Mouse (Mus musculus): Measurements from ENCODE around the gene Gm12355. TPM values are rescaled to one million over a fixed set of nuclear protein-coding genes. Genes with fewer than 3 reads are reported as not detected.
"Not testable (repeated sequence)": the region's sequence is repeated elsewhere in the genome, so short reads cannot be mapped to it uniquely, and the experiment has no call there.

Gm12355 gene
- polyA plus RNA-seq (2012; rRNA removed) = not detected in 2 replicates

DNA sequence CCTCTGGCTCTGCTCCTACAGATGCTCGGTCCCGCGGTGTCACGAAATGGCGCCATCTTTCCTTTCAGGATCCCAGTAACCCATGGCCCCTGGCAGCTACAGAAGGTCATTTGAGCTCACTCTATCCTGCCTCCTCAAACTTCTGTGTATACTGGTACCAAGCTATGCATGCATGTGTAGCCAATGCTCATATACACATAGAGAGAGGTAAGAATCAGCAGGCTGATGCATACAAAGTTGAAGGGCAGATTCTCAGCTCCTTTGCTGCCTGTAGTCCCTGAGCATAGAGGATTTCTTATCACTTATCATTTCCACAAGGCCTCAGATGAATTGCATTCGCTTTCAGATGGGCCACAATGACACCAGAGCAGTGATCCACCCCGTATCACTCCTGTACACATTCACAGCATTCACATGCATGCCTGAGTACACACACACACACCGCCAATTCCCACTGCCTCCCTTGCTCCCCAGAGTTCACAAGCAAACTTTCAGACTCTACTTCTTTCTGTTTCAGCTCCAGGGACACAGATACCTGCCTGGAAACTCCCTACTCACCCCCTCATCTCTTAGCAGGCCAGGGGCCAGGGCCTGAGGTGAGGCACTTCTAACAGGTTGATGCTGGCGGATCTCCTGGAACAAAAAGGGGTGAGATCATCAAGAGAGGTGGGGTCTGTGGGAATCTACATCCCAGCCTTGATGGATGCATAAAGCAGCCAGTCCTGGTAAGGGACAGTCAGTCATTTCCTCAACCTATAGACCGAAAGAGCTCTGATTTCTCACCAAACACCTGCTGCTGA, at the start of gene Gm12355, which contains the start of gene Gsdma3:
Gene Gm12355 (minus strand): TSS at position 51 of the 800 bp plus-strand sequence.
Gene Gsdma3 (plus strand): TSS at position 750 of the 800 bp plus-strand sequence.
- Histone ChIP-seq H3K4me3 (replicated peaks; ENCODE audit: extremely low read depth, low read depth, low read length) (no peak within 1 kb of the TSS), H3K4me1 (ENCODE audit: control insufficient read depth, insufficient read depth, low read length) (no peaks in the 10 kb centered on the region)
- DNase-seq = no peak
- TF ChIP-seq POLR2A (IDR thresholded peaks at IDR 0.05; ENCODE audit: borderline replicate concordance, extremely low read depth, low read depth, low read length) = no peak
- TF ChIP-seq CTCF (IDR thresholded peaks at IDR 0.05; ENCODE audit: insufficient read depth, low read length) = no peak
- WGBS = 90% methylated on average over 10 of the region's 10 CpGs

DNA sequence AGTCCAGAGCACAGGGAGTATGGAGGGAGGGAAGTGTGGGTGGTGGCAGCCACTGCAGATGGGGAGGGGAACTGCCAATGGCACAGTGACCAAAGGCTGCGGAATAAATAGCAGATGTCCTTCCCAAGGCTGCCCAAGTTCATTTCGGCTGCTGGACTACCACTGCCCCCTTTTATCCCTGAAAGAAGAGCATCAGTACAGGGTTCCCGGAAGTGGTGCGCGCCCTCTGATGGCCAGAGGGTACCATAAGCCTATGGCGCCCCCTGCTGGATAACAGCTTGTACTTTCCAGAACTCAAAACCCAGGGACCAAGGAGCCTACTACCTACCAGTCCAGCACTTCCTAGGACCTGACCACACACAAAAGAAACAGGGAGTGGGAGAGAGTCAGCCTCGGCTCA, 47.7 kb upstream of the Gm12355 start:
- not testable (repeated sequence) for H3K4me1 ChIP-seq (ENCODE audit: control insufficient read depth, insufficient read depth, low read length); H3K4me3 ChIP-seq (replicated peaks; ENCODE audit: extremely low read depth, low read depth, low read length)
- WGBS = 5% methylated on average over 7 of the region's 7 CpGs
- TF ChIP-seq CTCF (IDR thresholded peaks at IDR 0.05; ENCODE audit: insufficient read depth, low read length) = peak; percentile 29; the same call in 1 of the 2 replicates
- DNase-seq = peak; percentile 36

DNA sequence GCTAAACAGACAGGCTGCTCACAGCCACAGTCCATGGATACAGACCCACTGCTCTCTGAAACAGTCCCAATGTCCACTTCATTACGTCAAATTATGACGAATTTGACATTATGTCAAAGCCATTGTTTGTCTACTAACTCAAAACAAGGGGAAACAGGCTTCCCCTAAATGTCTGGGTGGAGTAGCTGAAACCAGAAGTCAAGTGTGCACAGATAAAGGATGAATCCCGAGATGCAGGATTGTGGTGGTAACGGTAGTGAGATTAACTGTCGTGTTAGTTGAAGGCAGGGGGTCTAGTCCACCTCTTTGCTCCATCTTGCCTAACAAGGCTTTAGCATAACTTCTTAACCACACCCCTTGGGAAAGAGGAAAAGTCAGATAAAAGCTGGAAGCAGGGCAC, 47.0 kb upstream of the Gm12355 start:
- WGBS = 51% methylated on average over 5 of the region's 5 CpGs
- H3K4me1 ChIP-seq (ENCODE audit: control insufficient read depth, insufficient read depth, low read length) = no peaks in the 10 kb centered on the region
- no peak overlapping the region for H3K4me3 ChIP-seq (replicated peaks; ENCODE audit: extremely low read depth, low read depth, low read length)
- DNase-seq = no peak
- no peak for TF ChIP-seq CTCF (IDR thresholded peaks at IDR 0.05; ENCODE audit: insufficient read depth, low read length)
- TF ChIP-seq POLR2A (IDR thresholded peaks at IDR 0.05; ENCODE audit: borderline replicate concordance, extremely low read depth, low read depth, low read length) = no peak

DNA sequence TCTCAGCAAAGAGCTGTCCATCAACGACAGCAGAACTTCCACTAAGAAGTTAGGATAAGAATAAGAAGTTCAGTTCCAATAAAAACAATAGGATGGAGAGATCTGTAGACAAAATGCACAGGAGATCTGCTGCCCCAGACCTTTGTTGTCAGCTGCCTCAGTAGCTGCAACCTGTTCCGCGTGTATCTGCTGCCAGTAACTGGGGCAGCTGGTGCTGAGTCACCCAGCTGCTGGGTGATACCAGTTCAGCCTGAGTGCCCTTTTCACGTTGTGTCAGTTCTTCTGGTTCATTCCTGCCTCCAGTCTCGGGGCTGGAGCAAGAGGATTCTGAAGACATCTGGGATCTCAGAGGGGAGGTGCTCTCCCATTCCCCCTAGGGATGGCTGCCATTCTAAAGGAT, 46.4 kb upstream of the Gm12355 start:
- 36% methylated on average over 5 of the region's 5 CpGs for WGBS
- H3K4me1 ChIP-seq (ENCODE audit: control insufficient read depth, insufficient read depth, low read length) = no peaks in the 10 kb centered on the region
- no peak overlapping the region for H3K4me3 ChIP-seq (replicated peaks; ENCODE audit: extremely low read depth, low read depth, low read length)
- TF ChIP-seq CTCF (IDR thresholded peaks at IDR 0.05; ENCODE audit: insufficient read depth, low read length) (no peak), POLR2A (IDR thresholded peaks at IDR 0.05; ENCODE audit: borderline replicate concordance, extremely low read depth, low read depth, low read length) (no peak)
- no peak for DNase-seq

DNA sequence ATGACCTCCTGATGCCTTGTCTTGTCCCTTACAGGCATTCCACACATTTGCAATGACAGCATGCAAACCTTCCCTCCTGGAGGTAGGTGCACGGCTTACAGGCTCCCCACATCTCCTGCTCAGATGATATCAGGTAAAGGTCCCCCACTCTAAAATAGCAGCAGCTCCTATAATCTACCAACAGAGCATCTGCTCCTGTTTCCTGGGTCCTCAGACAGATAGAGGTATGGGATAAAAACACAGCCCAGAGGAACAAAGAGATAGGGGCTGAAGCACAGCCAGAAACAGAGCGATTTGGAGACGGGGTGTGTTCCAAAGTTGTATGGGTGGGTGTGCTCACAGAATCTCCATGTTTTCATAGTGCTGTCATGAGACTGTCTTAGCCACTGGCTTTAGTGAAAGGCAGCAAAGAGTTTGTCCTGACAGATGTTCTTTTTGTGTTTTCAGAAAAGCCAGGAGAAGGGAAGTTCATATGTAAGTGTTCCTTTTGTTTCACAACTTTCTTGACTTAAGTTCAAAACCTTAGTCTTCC, 45.9 kb upstream of the Gm12355 start:
- DNase-seq = no peak
- 62% methylated on average over 3 of the region's 3 CpGs for WGBS
- Histone ChIP-seq H3K4me1 (ENCODE audit: control insufficient read depth, insufficient read depth, low read length) (no peaks in the 10 kb centered on the region), H3K4me3 (replicated peaks; ENCODE audit: extremely low read depth, low read depth, low read length) (no peak overlapping the region)
- TF ChIP-seq POLR2A (IDR thresholded peaks at IDR 0.05; ENCODE audit: borderline replicate concordance, extremely low read depth, low read depth, low read length) = no peak
- TF ChIP-seq CTCF (IDR thresholded peaks at IDR 0.05; ENCODE audit: insufficient read depth, low read length) = no peak

DNA sequence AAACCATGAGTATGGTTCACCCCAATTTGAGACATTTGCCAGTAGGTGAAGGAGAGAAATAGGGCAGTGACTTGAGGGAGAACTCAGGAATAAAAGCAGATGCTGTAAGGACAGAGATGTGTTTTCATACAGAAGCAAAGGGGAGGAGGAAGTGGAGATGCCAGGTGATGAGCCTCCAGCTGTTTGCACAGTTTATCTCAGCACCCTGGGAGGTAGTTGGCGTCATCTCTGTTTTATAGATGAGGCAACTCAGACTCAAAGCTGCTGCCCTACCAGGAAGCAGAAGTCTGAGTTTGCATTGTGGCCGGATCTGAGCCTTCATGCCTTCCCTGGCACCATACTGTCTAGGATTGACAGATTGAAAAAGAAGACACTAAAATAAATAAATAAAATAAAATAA, 43.5 kb upstream of the Gm12355 start:
- whole genome bisulfite sequencing = 34% methylated on average over 2 of the region's 2 CpGs
- Histone ChIP-seq H3K4me3 (replicated peaks; ENCODE audit: extremely low read depth, low read depth, low read length) (no peak overlapping the region), H3K4me1 (ENCODE audit: control insufficient read depth, insufficient read depth, low read length) (no peaks in the 10 kb centered on the region)
- DNase-seq = no peak
- TF ChIP-seq POLR2A (IDR thresholded peaks at IDR 0.05; ENCODE audit: borderline replicate concordance, extremely low read depth, low read depth, low read length) (no peak), CTCF (IDR thresholded peaks at IDR 0.05; ENCODE audit: insufficient read depth, low read length) (no peak)

DNA sequence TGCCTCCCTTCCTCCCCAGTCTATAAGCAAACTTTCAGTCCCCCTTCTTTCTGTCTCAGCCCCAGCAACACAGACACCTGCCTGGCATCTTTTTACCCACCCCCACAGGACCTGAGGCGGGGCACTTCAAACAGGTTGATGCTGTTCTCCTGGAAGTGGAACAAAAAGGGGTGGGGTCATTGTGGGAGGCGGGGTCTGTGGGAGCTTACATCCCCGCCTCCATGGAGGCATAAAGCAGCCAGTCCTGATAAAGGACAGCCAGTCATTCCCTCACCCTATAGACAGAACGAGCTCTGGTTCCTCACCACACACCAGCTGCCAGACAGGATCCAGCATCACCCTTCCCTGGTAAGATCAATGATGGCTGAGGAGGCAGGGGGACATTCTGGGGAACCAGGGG, 38.6 kb upstream of the Gm12355 start, which contains the start of gene Gsdma:
Gene Gsdma (plus strand): TSS at position 261 of the 400 bp plus-strand sequence.
- DNase-seq = no peak
- Histone ChIP-seq H3K4me1 (ENCODE audit: control insufficient read depth, insufficient read depth, low read length) (no peaks in the 10 kb centered on the region), H3K4me3 (replicated peaks; ENCODE audit: extremely low read depth, low read depth, low read length) (no peak within 1 kb of the TSS)
- WGBS = 18% methylated on average over 4 of the region's 4 CpGs
- TF ChIP-seq CTCF (IDR thresholded peaks at IDR 0.05; ENCODE audit: insufficient read depth, low read length) = no peak
- no peak for TF ChIP-seq POLR2A (IDR thresholded peaks at IDR 0.05; ENCODE audit: borderline replicate concordance, extremely low read depth, low read depth, low read length)

DNA sequence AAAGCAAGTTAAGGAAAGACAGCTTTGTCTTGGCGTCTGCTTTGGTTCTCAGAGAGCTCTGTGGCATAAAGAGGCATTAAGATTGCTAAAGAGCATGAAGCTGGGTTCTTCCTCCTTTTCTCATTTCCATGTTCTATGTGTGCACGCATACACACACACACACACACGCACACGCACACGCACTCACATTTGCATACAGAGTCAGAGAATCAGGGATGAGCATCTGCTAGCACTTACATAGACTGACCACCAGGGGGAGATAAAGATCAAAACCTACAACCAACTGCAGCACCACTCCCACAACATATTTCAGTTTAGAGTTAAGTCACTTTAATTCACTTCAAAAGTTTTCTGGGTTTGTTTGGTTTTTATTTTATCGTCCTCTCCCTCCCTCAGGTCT, 35.1 kb upstream of the Gm12355 start:
- no peak for DNase-seq
- 6% methylated on average over 6 of the region's 6 CpGs for WGBS
- Histone ChIP-seq H3K4me1 (ENCODE audit: control insufficient read depth, insufficient read depth, low read length) (no peaks in the 10 kb centered on the region), H3K4me3 (replicated peaks; ENCODE audit: extremely low read depth, low read depth, low read length) (no peak overlapping the region)
- 0 out of 2 replicates have a peak, but pooled peaks have one; percentile 19 for TF ChIP-seq CTCF (IDR thresholded peaks at IDR 0.05; ENCODE audit: insufficient read depth, low read length)
- TF ChIP-seq POLR2A (IDR thresholded peaks at IDR 0.05; ENCODE audit: borderline replicate concordance, extremely low read depth, low read depth, low read length) = no peak

DNA sequence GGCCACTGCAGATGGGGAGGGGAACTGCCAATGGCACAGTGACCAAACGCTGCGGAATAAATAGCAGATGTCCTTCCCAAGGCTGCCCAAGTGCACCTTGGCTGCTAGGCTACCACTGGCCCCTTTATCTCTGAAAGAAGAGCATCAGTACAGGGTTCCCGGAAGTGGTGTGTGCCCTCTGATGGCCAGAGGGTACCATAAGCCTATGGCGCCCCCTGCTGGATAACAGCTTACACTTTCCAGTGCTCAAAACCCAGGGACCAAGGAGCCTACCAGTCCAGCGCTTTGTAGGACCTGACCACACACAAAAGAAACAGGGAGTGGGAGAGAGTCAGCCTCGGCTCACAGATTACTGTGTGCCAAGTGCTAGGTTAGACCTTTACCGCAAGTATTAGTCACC, 29.6 kb upstream of the Gm12355 start:
- 14% methylated on average over 7 of the region's 7 CpGs for WGBS
- DNase-seq = peak; percentile 33

DNA sequence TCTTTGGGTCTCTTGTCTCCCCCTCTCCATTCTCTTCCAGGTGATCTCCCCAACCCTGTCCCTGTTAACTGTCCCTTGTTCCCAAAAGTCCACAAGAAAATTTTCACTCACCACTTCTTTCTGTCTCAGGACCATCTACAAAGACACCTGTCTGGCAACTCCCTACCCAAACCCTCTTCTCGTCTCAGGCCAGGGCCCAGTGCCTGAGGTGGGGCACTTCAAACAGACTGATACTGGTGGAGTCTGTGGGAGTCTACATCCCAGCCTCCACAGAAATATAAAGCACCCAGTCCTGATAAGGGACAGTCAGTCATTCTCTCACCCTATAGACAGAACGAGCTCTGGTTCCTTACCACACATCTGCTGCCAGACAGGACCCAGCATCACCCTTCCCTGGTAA, 21.0 kb upstream of the Gm12355 start, which contains the start of gene Gsdma2:
Gene Gsdma2 (plus strand): TSS at position 301 of the 400 bp plus-strand sequence.
- WGBS = 44% methylated on average over 2 of the region's 2 CpGs
- DNase-seq = no peak
- TF ChIP-seq CTCF (IDR thresholded peaks at IDR 0.05; ENCODE audit: insufficient read depth, low read length) (no peak), POLR2A (IDR thresholded peaks at IDR 0.05; ENCODE audit: borderline replicate concordance, extremely low read depth, low read depth, low read length) (no peak)
- Histone ChIP-seq H3K4me1 (ENCODE audit: control insufficient read depth, insufficient read depth, low read length) (no peaks in the 10 kb centered on the region), H3K4me3 (replicated peaks; ENCODE audit: extremely low read depth, low read depth, low read length) (no peak within 1 kb of the TSS)

More for the DNA sequence above, 29.6 kb upstream of the Gm12355 start:
- not testable (repeated sequence) for H3K4me3 ChIP-seq (replicated peaks; ENCODE audit: extremely low read depth, low read depth, low read length); H3K4me1 ChIP-seq (ENCODE audit: control insufficient read depth, insufficient read depth, low read length)
- TF ChIP-seq CTCF (IDR thresholded peaks at IDR 0.05; ENCODE audit: insufficient read depth, low read length) = peak; percentile 58; the same call in 1 of the 2 replicates

Measured in lung, adult 2 months (tissue).